Mouse (Mus musculus) thymus, adult 2 months (tissue): Measurements from ENCODE around the gene Prdm15. TPM values are rescaled to one million over a fixed set of nuclear protein-coding genes. Genes with fewer than 3 reads are reported as not detected.

Experiments
- DNase-seq: peaks from one replicate; pipeline ENCODE4 v3.0.0; 2021
- H3K27ac ChIP-seq: fragments of 200-500 bp; 2 replicates; pipeline ENCODE4 v1.5.1; 2012; ENCODE audit warnings: low read length, control low read depth; ENCODE audit not compliant: control insufficient read depth, insufficient read depth
- H3K27me3 ChIP-seq: fragments of 200-500 bp; 2 replicates; pipeline ENCODE4 v1.6.1; 2012; ENCODE audit warnings: mild to moderate bottlenecking, low read length, moderate library complexity, mixed read lengths; ENCODE audit not compliant: control insufficient read depth, insufficient read depth
- H3K36me3 ChIP-seq: fragments of 200-500 bp; 2 replicates; pipeline ENCODE4 v1.6.1; 2012; ENCODE audit warnings: mild to moderate bottlenecking, low read length, moderate library complexity; ENCODE audit not compliant: control insufficient read depth, insufficient read depth
- H3K4me1 ChIP-seq: fragments of 200-500 bp; replicated peaks from 2 replicates; pipeline ENCODE4 v1.6.1; 2012; ENCODE audit warnings: low read length; ENCODE audit not compliant: control insufficient read depth, insufficient read depth
- H3K4me3 ChIP-seq: fragments of 200-500 bp; 2 replicates; pipeline ENCODE4 v1.5.1; 2012; ENCODE audit warnings: mild to moderate bottlenecking, low read length, control low read depth, moderate library complexity; ENCODE audit not compliant: control insufficient read depth, insufficient read depth
- CTCF ChIP-seq: fragments of 200-500 bp; IDR thresholded peaks from 2 replicates; pipeline ENCODE4 v1.5.1; 2012; ENCODE audit warnings: mild to moderate bottlenecking, control low read depth, low read length, moderate library complexity, borderline replicate concordance; ENCODE audit not compliant: control insufficient read depth, poor library complexity, insufficient read depth; ENCODE audit errors: extremely low read depth
- POLR2A ChIP-seq: fragments of 200-500 bp; IDR thresholded peaks from 2 replicates; pipeline ENCODE4 v1.6.1; 2012; ENCODE audit warnings: mild to moderate bottlenecking, low read length, control low read depth, moderate library complexity; ENCODE audit not compliant: control insufficient read depth, poor library complexity, insufficient read depth; ENCODE audit errors: extremely low read depth
- WGBS: fragments of 180-500 bp; shearing (Covaris S2); methylation state at CpG from one replicate; pipeline ENCODE4 v1.1.7; 2018; 5-methylcytosine and 5-hydroxymethylcytosine counted together
- polyA plus RNA-seq: library from polyadenylated mRNA; depleted of rRNA; stranded (reverse); fragments of >200 nt; gene quantifications from 2 replicates; pipeline ENCODE4 v1.2.3, GENCODE M21; 2012; rRNA removed

The Prdm15 gene
- polyA plus RNA-seq: 37.9 and 44.0 TPM in 2 replicates

- TF ChIP-seq CTCF (no peak), POLR2A (peak; percentile 30; the same call in 1 of the 2 replicates)
- peak; percentile 87 for DNase-seq
- H3K27me3 ChIP-seq: no peaks in the 10 kb centered on the region
- under 1% methylated on average over 31 of the region's 31 CpGs for WGBS
- no peaks in the 10 kb centered on the region for H3K36me3 ChIP-seq
- H3K27ac ChIP-seq: peak within 1 kb of the TSS; percentile 60
- peak within 1 kb of the TSS; percentile 84 for H3K4me3 ChIP-seq
- peaks cover 7% of the 10 kb centered on the region; the same call in 1 of the 2 replicates for H3K4me1 ChIP-seq
Observed at GRCm38 (mm10) chr16:97851741-97852319, at the start of gene Prdm15. Gene Prdm15 (minus strand): TSS chr16:97851850.

GRCm38 (mm10) chr16:97897346-97898024, 45.8 kb upstream of the Prdm15 start:
- Histone ChIP-seq H3K4me3 (no peak overlapping the region), H3K4me1 (no peaks in the 10 kb centered on the region), H3K36me3 (no peaks in the 10 kb centered on the region), H3K27ac (no peak overlapping the region), H3K27me3 (no peaks in the 10 kb centered on the region)
- TF ChIP-seq POLR2A (no peak), CTCF (no peak)
- WGBS: 86% methylated on average over 5 of the region's 5 CpGs
- no peak for DNase-seq

- no peaks in the 10 kb centered on the region for H3K4me1 ChIP-seq
- H3K36me3 ChIP-seq: no peaks in the 10 kb centered on the region
- H3K27me3 ChIP-seq: no peaks in the 10 kb centered on the region
- H3K4me3 ChIP-seq: no peak overlapping the region
- TF ChIP-seq CTCF (no peak), POLR2A (no peak)
- DNase-seq: no peak
- no peak overlapping the region for H3K27ac ChIP-seq
Observed at GRCm38 (mm10) chr16:97887762-97888161, 36.1 kb upstream of the Prdm15 start.

GRCm38 (mm10) chr16:97883696-97884095, 32.0 kb upstream of the Prdm15 start:
- WGBS: 97% methylated on average over 1 of the region's 1 CpGs

GRCm38 (mm10) chr16:97882891-97883290, 31.2 kb upstream of the Prdm15 start:
- H3K27ac ChIP-seq: no peak overlapping the region
- H3K4me1 ChIP-seq: no peaks in the 10 kb centered on the region
- no peaks in the 10 kb centered on the region for H3K36me3 ChIP-seq
- no peak for DNase-seq
- no peak for TF ChIP-seq CTCF
- TF ChIP-seq POLR2A: no peak
- H3K4me3 ChIP-seq: no peak overlapping the region
- H3K27me3 ChIP-seq: no peaks in the 10 kb centered on the region

More at GRCm38 (mm10) chr16:97883696-97884095, 32.0 kb upstream of the Prdm15 start:
- DNase-seq: no peak
- no peak overlapping the region for H3K4me3 ChIP-seq
- no peak overlapping the region for H3K27ac ChIP-seq
- H3K27me3 ChIP-seq: no peaks in the 10 kb centered on the region
- no peaks in the 10 kb centered on the region for H3K36me3 ChIP-seq
- TF ChIP-seq POLR2A (no peak), CTCF (no peak)
- no peaks in the 10 kb centered on the region for H3K4me1 ChIP-seq

- Histone ChIP-seq H3K4me3 (no peak overlapping the region), H3K36me3 (no peaks in the 10 kb centered on the region), H3K27me3 (no peaks in the 10 kb centered on the region), H3K4me1 (no peaks in the 10 kb centered on the region), H3K27ac (no peak overlapping the region)
- TF ChIP-seq POLR2A (no peak), CTCF (no peak)
- WGBS: 89% methylated on average over 1 of the region's 1 CpGs
- peak; percentile 75 for DNase-seq
Observed at GRCm38 (mm10) chr16:97879134-97879533, 27.5 kb upstream of the Prdm15 start.

GRCm38 (mm10) chr16:97877502-97877901, 25.9 kb upstream of the Prdm15 start:
- 96% methylated on average over 3 of the region's 3 CpGs for WGBS

More at GRCm38 (mm10) chr16:97877502-97877901, 25.9 kb upstream of the Prdm15 start:
- Histone ChIP-seq H3K4me3 (no peak overlapping the region), H3K27ac (no peak overlapping the region), H3K27me3 (no peaks in the 10 kb centered on the region), H3K36me3 (no peaks in the 10 kb centered on the region), H3K4me1 (no peaks in the 10 kb centered on the region)
- DNase-seq: no peak
- TF ChIP-seq CTCF (no peak), POLR2A (no peak)
